Mouse (Mus musculus): ENCODE measurements around the gene Mmgt2.

Mmgt2 gene

GRCm38 (mm10) chr11:62621079-62621478 lies 27.4 kb upstream of the Mmgt2 start:
- no peak for DNase-seq (ENCODE audit: low read depth, low spot score)

GRCm38 (mm10) chr11:62621586-62622283 lies 26.7 kb upstream of the Mmgt2 start:
- no peak for DNase-seq (ENCODE audit: low read depth, low spot score)

- DNase-seq (ENCODE audit: low read depth, low spot score) = no peak
Observed at GRCm38 (mm10) chr11:62622850-62623249, 25.6 kb upstream of the Mmgt2 start.

- DNase-seq (ENCODE audit: low read depth, low spot score) = peak; percentile 87
Observed at GRCm38 (mm10) chr11:62624341-62625291, 23.8 kb upstream of the Mmgt2 start.

GRCm38 (mm10) chr11:62629352-62630224 lies 18.9 kb upstream of the Mmgt2 start:
- DNase-seq (ENCODE audit: low read depth, low spot score) = no peak

- DNase-seq (ENCODE audit: low read depth, low spot score) = no peak
Observed at GRCm38 (mm10) chr11:62630225-62630821, 18.1 kb upstream of the Mmgt2 start.

GRCm38 (mm10) chr11:62631138-62631537 lies 17.3 kb upstream of the Mmgt2 start:
- no peak for DNase-seq (ENCODE audit: low read depth, low spot score)

GRCm38 (mm10) chr11:62635406-62635805 lies 13.1 kb upstream of the Mmgt2 start:
- no peak for DNase-seq (ENCODE audit: low read depth, low spot score)

GRCm38 (mm10) chr11:62636105-62636839 lies 12.2 kb upstream of the Mmgt2 start:
- DNase-seq (ENCODE audit: low read depth, low spot score) = no peak

GRCm38 (mm10) chr11:62636840-62637221 lies 11.6 kb upstream of the Mmgt2 start:
- DNase-seq (ENCODE audit: low read depth, low spot score) = peak; percentile 87

GRCm38 (mm10) chr11:62637401-62637800 lies 11.1 kb upstream of the Mmgt2 start:
- no peak for DNase-seq (ENCODE audit: low read depth, low spot score)

GRCm38 (mm10) chr11:62637806-62638205 lies 10.7 kb upstream of the Mmgt2 start:
- DNase-seq (ENCODE audit: low read depth, low spot score) = no peak

- no peak for DNase-seq (ENCODE audit: low read depth, low spot score)
Observed at GRCm38 (mm10) chr11:62638402-62638801, 10.1 kb upstream of the Mmgt2 start.

GRCm38 (mm10) chr11:62640378-62640777 lies 8.1 kb upstream of the Mmgt2 start:
- DNase-seq (ENCODE audit: low read depth, low spot score) = no peak

GRCm38 (mm10) chr11:62642023-62642844 lies 6.2 kb upstream of the Mmgt2 start:
- no peak for DNase-seq (ENCODE audit: low read depth, low spot score)

GRCm38 (mm10) chr11:62643011-62643631 lies 5.3 kb upstream of the Mmgt2 start:
- DNase-seq (ENCODE audit: low read depth, low spot score) = peak; percentile 87

GRCm38 (mm10) chr11:62643681-62644363 lies 4.6 kb upstream of the Mmgt2 start:
- DNase-seq (ENCODE audit: low read depth, low spot score) = no peak

- no peak for DNase-seq (ENCODE audit: low read depth, low spot score)
Observed at GRCm38 (mm10) chr11:62644602-62645336, 3.7 kb upstream of the Mmgt2 start.
